Mouse (Mus musculus) gonadal fat pad, adult 2 months (tissue): Measurements from ENCODE around the gene Mea1. TPM values are rescaled to one million over a fixed set of nuclear protein-coding genes. Genes with fewer than 3 reads are reported as not detected.

Experiments
- DNase-seq: peaks from one replicate; pipeline ENCODE4 v3.0.0-alpha.2; 2012; ENCODE audit warnings: low read depth
- polyA plus RNA-seq: library from polyadenylated mRNA; depleted of rRNA; stranded (reverse); fragments of >200 nt; gene quantifications from 2 replicates; pipeline ENCODE4 v1.2.3, GENCODE M21; 2012; rRNA removed

Mea1 gene
- polyA plus RNA-seq: 82.6 and 97.0 TPM in 2 replicates

DNA sequence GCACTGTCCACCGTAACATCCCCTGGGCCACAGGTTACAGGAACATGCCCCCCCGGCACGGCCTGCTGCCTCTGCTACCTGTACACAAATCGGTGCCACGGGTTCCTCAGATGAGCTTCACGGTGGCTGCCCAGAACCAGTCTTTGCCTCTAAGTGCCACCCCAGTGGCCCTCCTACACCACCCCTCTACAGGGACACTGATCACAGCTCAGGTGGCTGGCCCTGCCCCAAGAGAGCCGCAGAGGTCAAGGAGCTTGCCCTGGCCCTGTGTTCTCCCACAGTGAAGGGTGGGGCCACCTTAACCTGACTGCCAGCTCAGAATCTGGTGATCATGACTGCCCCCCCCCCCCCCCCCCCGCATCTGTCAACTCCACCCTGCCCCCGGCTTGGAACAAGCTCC is at the start of gene Mea1:
TSS of gene Mea1 (plus strand) at position 378 of the 400 bp plus-strand sequence.
- no peak for DNase-seq

DNA sequence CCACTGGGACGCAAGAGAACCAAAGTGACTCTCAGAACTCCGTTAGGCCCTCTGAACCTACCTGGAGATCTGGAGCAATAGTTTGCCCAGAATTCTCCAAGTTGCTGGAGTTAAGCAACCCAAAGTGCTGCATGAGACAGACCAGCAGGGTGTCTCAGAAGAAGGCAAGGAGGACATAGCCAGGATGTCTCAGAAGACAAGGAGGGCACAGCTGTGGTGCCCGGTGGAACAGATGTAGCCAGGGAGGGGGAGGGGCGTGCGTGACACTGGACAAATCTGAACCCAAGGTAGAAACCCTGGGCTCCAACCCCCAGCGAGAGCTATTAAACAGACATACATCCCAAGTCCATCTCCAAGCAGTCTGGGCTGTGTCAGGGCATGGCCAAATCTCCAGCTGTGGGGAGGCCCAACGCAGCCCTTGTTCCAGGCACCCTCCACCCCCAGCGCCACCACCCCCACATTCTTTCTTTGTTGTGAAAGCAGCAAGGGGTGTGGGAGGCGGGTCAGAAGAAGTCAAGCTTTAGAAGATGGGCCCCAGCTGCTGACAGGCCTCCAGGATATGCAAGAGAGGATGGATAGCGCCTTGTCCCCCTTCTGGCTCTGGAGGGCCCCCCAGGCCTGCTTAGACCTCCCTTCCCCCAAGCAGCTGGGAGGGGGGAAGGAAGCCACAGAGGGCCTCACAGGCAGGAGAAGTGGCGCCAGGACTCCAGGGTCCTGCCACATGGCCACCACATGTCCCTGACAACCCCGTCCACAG is 48.7 kb upstream of the Mea1 start:
- DNase-seq: no peak

DNA sequence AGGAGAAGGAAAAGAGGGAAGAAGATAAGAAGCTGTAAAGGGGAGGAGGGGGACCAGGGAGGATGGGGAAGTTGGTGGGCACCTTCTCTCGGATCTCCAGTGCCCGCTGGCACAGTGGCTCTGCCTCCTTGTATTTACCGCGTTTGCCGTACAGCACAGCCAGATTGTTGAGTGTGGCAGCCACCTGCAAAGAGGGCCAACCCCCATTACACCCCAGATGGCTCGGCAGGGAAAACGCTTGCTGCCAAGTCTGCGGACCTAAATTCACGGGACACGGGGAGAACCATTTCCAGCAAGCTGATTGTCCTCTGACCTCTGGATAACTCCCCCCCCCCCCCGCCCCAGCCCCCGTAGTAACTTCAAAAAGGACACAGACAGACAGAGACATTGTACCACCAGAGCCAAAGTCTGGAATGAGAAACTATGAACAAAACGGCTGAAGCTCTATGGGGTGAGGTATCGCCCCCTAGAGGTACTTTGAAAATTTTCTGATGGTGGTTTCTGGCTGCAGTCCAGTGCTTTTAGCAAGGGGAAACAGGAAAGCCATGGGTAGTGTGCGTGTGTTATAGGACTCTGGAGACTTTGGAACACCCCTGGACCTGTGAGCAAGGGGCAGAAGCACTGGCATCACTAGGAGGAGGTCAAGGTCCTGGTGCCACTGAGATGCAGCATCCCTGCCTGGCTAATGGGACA is 41.6 kb upstream of the Mea1 start:
- DNase-seq: no peak

DNA sequence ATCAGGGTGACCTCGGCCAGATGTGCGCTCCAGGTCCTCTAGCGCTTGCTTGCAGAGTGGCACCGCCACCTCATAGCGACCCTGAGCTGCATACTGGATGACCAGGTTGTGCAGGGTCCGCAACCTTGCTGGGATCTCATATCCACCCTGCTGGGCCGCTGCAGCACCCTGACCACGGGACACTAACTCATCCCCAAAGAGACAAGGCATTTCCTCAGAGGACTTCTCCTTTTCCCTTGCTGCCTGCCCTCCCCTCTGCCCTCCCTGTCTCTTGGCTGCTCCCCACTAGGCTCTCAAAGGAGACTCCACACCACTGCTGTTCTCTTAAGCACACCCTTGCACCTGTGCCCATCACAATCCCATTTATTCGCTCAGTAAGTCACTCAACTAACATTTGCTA is 38.7 kb upstream of the Mea1 start:
- no peak for DNase-seq

DNA sequence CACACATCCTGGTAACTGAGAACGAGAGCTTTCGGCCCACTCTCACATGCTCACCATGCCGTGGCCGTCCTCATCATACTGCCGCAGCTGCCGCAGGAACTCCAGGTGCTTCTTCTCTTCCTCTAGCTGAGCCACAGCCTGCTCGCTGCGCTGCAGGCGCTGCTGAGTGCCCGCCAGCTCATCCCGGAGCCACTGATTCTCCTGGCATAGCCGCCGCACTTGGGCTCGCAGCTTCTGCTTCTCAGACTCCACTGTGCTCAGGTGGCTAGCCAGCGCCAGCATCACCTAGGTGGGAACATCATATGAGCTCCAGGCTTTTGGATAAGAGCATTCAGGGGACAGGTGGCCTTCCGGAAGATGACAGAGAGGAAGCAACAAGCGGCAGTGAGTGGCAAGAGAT is 36.5 kb upstream of the Mea1 start:
- DNase-seq: no peak

DNA sequence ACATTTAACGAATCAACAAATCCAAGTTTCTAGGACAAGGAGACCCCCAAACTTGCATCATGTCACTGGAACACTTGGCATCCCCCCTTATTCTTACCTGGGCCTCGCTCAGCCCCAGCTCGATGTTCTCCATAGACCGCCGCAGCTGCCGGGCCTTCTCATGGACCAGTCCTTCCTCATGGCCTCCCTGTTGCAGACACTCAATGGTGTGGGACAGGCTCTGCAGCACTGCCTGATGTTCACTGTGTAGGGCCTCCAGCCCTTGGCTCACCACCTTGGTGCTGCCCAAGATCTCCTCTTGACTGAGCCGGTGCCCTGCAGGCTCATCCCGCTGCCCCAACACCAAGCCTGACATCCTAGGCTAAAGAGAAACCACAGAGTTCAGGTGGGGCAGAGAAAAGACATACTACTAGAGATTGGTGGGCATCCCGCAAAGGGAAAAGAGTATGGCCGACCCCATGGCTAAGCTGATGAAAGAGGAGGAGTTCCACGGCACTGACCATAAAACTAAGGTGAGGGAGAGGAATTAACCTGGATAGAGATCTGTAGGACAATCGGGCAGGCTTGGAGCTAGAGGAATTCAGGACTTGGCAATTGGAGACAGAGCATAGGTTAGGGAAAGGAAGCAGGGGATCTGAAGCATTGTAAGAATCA is 34.3 kb upstream of the Mea1 start:
- no peak for DNase-seq

DNA sequence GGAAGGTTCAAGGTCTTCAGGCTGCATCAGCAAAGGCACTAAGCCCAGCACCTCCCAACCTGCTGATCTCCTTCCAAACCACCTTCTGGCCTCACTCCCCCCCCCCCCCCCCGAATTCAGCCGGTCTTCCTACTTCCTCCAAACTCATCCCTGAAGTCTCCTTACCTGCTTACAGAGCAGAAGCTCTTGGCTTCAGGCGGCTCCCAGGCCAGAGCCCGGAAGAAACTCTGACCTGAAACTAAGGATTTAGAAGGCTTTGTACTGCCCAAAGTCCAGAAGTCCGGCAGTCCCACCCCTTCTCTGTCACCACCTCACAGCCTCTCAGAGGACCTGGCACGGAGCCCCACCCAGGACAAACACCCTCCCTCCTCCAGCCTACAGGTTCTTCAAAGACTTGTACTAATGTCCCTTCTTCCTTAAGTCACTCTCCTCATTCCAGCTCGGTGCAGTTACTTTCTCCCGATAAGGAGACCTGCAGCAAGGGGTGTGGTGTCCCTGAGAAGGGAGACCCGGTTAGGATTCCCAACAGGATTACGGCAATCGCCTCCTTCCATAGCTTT is 33.6 kb upstream of the Mea1 start:
- no peak for DNase-seq

DNA sequence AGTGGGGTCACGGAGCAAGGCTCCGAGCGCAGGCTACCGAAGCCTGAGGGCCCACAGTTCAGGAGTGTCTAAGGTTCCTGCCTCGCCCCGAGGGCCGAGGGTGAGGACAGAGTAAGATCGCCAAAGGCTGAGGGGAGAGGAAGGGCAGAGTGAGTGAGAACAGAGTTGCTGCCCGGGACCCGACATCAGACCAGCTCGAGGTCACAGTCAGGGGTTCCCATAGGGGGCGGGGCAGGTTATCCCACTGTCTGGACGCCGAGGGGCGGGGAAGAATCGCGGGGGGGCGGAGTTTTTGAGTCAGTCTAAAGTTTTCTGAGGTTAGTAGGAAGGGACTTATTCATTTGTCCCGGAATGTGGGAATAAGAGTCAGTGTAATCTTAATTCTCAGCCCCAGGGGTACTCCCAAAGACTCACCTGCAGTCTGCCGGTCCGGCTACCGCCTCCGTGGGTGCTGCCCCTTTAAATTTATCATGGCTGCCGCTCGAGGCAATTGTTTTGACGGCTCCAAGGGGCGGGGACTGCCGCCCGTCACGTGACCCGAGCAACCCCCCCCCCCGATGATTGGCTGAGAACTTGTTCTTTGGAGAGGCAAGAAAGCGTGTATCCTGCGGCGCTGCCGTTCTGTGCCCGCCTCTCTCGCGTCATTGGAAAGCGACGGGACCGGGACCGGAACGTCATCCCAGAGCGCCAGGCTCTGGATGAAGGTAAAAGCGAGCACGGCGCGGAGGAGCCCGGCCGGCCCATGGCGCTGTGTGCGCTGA is 32.9 kb upstream of the Mea1 start, which contains the start of the genes Klc4 and Mrpl2:
TSS of gene Klc4 (minus strand) at position 462 of the 761 bp plus-strand sequence.
TSS of gene Mrpl2 (plus strand) at position 669 of the 761 bp plus-strand sequence.
- peak; percentile 87 for DNase-seq

DNA sequence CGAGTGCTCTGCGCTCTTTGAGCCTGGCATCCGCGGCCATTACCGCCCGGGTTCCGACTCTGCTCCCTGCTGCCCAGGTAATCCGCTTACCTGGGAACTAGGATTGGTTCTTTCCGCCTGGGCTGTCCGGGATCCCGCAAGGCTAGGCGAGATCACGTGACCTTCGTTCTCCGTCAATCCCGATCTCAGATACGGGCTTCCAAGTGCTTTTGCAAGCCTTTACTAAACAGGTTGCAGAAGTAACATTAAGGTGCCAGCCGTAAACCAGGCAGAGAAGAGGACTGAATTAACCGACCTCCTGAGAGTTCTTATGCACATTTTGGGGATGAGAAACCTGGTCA is 32.3 kb upstream of the Mea1 start:
- DNase-seq: no peak

DNA sequence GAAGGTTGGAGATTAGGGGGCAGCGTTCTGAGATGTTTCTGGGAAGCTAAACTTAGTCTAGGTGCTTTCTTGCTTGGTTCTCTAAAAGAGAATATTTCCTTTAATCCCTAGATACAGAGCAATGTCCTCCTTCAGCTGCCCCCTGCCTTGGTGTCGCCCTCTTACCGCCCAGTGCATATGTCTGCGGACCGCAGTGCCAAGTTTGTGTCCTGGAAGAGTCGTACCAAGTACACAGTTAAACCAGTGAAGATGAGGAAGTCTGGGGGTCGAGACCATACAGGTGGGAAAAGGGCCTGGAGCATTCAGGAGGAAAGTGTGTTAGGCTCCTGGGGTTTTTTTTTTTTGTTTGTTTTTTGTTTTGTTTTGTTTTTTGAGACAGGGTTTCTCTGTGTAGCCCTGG is 31.3 kb upstream of the Mea1 start:
- DNase-seq: no peak

DNA sequence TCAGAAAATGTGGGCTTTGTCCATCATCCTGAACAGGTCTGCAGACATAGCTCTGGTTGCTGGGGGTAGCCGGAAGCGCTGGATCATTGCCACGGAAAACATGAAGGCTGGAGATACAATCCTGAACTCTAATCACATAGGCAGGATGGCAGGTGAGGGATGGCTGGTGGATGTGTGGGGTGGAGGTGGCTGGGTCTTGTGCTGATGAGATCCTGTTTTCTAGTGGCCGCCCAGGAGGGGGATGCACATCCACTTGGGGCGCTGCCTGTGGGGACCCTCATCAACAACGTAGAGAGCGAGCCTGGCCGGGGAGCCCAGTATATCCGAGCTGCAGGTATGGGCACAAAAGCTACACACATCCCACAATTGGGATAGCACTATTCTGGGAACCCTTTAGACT is 30.2 kb upstream of the Mea1 start:
- no peak for DNase-seq

DNA sequence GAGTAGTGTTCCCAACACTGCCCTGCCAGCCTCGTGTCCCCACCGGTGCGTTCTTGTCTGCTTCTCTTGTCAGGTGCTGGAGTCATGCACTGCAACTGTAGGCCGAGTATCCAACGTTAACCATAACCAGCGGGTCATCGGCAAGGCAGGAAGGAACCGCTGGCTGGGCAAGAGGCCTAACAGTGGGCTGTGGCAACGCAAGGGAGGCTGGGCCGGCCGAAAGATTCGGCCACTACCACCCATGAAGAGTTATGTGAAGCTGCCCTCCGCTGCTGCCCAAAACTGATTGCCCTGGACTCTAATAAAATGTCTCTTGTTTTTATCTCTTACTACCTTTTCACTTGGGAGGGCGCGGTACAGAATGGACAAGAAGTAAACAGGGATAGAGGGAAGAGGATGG is 28.8 kb upstream of the Mea1 start:
- no peak for DNase-seq

DNA sequence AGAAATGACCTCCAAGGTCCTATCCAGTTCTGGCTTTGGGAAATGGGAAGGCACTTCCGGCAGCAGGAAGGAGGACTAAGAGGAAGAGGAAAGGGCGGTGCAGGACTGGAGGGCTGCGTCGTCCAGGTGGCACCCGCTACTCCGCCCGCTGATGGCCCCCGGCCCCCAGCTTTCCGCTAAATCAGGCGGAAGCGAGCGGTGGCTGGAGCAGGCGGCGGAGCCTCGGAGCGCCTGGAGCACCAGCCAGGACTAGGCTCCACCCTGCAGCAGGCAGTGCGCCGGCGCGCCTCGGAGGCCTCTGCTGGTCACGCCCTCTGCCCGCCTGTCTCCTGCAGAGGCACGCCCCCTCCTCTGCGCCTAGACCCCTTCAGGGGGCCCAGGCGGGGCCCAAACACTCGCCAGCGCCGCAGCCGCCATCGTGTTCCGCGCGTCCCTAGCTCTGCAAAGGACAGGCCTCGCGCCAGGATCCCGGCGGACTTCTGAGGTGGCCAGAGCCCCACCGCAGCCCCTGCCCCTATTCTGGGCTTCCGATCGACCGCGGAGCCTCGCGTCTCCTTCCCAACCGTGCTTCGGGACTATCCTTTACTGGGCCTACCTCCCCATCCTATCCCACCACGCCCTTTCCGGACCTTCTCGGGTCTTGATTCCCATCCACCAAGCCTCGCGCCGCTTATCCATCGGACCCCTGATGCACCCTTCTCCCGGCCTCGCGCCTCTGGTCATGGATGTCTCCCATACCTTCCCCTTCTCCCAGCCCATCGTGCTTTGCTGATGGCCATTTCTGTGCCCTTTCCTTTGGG is 28.2 kb upstream of the Mea1 start, which contains the start of gene Cul7:
TSS of gene Cul7 (plus strand) at position 106 of the 800 bp plus-strand sequence.
- no peak for DNase-seq

DNA sequence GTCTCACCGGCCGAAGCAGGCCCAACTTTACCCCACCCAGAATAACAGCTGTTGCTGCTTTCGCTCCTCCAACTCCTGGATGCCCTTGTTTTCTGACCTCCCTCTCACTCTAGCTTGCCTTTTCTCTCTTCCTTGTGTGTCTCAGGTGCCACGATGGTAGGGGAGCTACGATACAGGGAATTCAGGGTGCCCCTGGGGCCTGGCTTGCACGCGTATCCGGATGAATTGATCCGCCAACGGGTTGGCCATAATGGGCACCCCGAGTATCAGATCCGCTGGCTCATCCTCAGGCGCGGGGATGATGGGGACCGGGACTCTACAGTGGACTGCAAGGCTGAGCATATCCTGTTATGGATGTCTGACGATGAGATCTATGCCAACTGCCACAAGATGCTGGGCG is 27.3 kb upstream of the Mea1 start:
- no peak for DNase-seq

DNA sequence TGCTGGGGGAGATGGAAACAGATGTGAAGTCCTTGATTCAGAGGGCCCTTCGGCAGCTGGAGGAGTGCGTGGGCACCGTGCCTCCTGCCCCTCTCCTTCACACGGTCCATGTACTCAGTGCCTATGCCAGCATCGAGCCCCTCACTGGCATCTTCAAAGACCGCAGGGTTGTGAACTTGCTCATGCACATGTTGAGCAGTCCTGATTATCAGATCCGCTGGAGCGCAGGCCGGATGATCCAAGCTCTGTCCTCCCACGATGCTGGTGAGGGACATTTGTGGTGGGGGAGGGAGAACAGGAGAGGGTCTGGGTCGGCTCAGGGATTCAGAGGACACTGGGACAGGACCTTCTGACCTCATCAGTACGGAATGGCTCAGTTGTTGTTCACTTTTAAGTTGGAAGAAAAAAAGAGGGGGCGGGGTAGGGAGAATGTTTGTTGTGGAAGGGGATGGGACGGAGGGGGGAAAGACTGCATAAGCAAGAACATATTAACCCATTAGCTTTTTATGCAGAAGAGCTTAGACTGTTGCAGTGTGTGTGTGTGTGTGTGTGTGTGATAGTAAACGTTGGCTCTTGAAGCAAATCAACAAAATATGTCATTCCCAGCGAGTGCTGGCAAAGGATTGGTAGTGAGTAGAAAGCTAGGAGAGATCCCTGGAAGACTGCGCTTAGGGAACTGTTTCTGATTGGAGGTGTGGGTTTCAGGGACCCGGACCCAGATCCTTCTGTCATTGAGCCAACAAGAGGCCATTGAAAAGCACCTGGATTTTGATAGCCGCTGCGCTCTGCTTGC is 26.6 kb upstream of the Mea1 start:
- DNase-seq: no peak

DNA sequence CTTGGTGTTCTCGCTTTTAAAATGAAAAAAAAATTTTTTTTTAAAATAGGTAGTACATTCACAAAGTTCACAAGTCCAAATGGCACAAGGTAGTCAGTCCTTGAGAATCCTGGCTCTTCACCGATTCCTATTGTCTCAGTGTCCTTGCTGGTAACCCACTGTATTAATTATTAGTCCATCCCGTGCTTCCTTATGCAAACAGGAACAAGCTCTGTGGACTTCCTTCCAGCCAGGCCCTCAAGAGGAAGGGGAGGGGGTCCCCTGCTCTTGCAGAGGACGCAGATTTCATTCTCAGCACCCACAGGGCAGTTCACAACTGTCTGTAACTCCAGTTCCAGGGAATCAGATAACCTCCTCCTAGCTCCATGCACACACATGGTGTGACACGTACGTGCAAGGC is 22.5 kb upstream of the Mea1 start:
- DNase-seq: no peak

DNA sequence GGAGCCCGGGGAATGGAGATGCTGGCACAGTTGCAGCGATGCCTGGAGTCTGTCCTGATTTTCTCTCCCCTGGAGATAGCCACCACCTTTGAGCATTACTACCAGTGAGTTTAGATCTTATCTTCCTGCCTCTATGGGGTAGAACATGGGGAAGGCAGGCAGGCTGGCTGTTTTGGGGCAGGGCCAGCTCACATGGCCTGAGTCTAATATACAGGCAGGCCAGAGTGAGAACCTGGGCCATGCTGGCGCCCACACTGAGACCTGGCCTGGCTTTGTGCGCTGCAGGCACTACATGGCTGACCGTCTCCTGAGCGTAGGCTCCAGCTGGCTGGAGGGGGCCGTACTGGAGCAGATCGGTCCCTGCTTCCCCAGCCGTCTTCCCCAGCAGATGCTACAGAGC is 17.2 kb upstream of the Mea1 start:
- DNase-seq: no peak

DNA sequence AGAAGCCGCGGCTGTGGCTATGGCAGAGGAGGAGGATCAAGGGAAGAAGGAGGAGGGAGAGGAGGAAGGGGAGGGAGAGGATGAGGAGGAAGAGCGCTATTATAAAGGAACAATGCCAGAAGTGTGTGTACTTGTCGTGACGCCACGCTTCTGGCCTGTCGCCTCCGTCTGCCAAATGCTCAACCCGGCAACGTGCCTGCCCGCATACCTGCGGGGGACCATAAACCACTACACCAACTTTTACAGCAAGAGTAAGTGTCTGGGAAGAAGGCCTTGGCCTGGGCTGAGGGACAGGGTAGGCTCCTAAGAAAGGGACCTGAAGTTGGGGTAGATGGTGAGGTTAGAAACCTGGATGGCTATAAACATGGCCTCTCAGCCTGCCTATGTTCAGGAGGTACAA is 16.6 kb upstream of the Mea1 start:
- DNase-seq: no peak

DNA sequence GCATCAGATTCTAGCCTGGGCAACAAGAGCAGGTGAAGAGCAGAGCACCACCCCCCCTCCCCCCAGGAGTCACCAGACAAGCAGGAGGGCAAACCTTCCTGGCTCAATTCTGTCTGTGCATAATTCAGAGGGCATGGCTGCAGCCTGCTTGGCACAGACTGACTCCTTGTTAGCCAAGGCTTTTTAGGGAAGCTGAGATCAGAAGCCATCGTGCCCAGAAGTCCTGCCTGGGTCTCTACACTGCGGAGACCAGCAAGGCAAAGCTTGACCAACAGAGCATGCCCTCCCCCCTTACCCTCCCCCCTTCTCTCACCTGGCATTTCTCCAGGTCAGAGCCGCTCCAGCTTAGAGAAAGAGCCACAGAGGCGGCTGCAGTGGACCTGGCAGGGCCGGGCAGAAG is 15.9 kb upstream of the Mea1 start:
- no peak for DNase-seq

DNA sequence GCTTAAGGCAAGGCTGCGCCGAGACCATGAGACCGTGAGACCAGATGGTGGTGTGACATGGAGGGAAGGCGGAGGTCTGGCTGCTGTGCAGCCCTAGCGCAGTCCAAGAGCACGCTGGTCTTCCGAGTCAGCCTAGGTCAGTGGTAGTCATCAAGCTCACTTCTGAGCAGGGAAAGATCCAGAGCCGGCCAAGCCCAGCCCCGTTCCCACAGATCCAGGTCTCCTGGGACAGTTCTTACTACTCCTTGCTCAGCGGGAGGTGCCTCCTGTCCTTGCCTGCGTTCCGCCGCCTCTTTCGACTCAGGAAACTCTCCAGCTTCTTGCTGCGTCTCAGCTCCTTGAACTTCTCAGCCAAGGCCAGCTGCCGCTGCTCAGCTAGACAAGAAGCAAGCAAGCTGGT is 10.9 kb upstream of the Mea1 start:
- no peak for DNase-seq
